17 mouse cellular contexts compared by ENCODE assay signal in the genomic region with DNA sequence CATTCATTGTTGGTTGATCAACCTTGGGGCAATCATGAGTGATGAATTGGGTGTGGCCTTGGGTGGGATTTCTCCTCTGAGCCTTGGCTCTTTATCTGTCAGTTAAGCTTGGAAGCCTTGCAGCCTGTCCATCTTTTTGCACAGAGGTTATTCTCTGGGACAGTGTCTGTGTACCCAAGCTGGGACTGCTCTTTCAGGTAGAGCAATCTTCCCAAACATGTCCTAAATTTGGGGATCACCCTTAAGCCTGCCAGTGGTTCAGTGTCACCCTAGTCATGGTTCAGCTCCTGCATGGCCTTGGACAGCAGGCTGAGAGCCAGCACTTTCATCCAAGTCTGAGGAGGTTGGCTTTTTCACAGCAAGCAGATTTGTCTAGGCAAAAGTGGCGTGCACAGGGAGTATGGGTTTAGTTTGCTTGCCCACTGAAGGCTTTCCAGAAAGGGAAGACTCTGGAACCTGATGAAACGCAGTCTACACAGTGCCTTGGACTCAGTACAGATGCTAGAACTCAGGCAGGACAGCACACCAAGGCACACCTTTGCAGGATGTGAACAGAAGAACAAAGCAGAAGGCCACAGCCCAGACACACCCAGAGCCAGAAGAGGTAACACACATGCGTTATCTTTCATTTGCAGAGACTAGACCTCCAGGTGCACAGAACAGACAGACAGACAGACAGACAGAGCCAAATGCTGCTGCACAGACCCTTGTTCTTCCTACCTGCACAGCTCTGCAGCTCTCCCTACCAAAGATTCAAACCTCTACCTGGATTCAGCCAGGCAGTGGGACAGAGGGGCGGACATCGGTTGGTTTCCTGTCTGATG.
DNase-seq lines count a peak whose midpoint lies in the region; TF ChIP-seq lines count a peak whose summit lies in the region.
"Had no signal": no experiment of that assay in that cellular context is flagged by ENCODE, and none has a peak within 500 bp of the region (broad histone marks: within the 10 kb centered on the region; RNA-seq: fewer than 3 reads in every experiment).

No protein-coding gene starts in this region.

- intact Hi-C loops in left cerebral cortex, postnatal 14 days (cut with DNase I): no loop called here
- intact Hi-C loops in left cerebral cortex, postnatal 25 days (cut with DNase I): no loop called here

- peak overlapping the region; percentile 12; the same call in 1 of the 2 replicates for H3K9ac ChIP-seq in liver, adult 2 months (ENCODE audit: low read depth, low read length)
- H3K9ac ChIP-seq: hindbrain, embryonic 14.5 days; liver, embryonic 15.5 days had no signal

- peaks cover 75% of the 10 kb centered on the region for H3K36me3 ChIP-seq in liver, adult 2 months (ENCODE audit: control insufficient read depth, insufficient read depth, low read length)
- peaks cover 9% of the 10 kb centered on the region for H3K36me3 ChIP-seq in small intestine, adult 2 months (ENCODE audit: control insufficient read depth, insufficient read depth, low read length)

- H3K4me1 ChIP-seq in liver, adult 2 months (ENCODE audit: control insufficient read depth, insufficient read depth, low read length): peaks cover 53% of the 10 kb centered on the region
- peaks cover 34% of the 10 kb centered on the region for H3K4me1 ChIP-seq in small intestine, adult 2 months (ENCODE audit: control insufficient read depth, insufficient read depth, insufficient read length, low read length)

- DNase-seq in heart, adult 11 months: peak; percentile 86
- DNase-seq in heart, adult 8-10 months (ENCODE audit: low spot score): no peak
- DNase-seq in liver, adult 2 months (ENCODE audit: extremely low read depth, low read depth, low spot score): peak; percentile 95
- no peak for DNase-seq in liver
- DNase-seq in adrenal gland, postnatal 25 days: peak; percentile 59
- DNase-seq in left cerebral cortex, postnatal 14 days (ENCODE audit: low spot score in 2 of 2): no peak
- DNase-seq in left cerebral cortex, postnatal 25 days (ENCODE audit: low spot score in 2 of 2): no peak
- DNase-seq: B cell, adult 2 months; cerebellum, adult 2 months; gastrocnemius, postnatal 10 days had no signal

- peak overlapping the region; percentile 73 for H3K27ac ChIP-seq in liver, adult 2 months (replicated peaks; ENCODE audit: insufficient read depth, low read depth, low read length)
- peak overlapping the region; percentile 43 for H3K27ac ChIP-seq in small intestine, adult 2 months (ENCODE audit: insufficient read depth, low read depth, low read length)
- H3K27ac ChIP-seq: hindbrain, embryonic 14.5 days; kidney, postnatal 0 days; liver, embryonic 15.5 days; midbrain, embryonic 10.5 days had no signal

- no peaks in the 10 kb centered on the region for H3K79me2 ChIP-seq in liver, adult 2 months (ENCODE audit: control insufficient read depth, insufficient read depth, low read length)

- no peak for TF ChIP-seq POLR2A in liver, adult 2 months (IDR thresholded peaks at IDR 0.05; ENCODE audit: extremely low read depth, insufficient read depth, low read length)
- no peak for TF ChIP-seq POLR2A in small intestine, adult 2 months (IDR thresholded peaks at IDR 0.05; ENCODE audit: low read depth, low read length)

- no peaks in the 10 kb centered on the region for H3K27me3 ChIP-seq in liver, adult 2 months (ENCODE audit: control insufficient read depth, insufficient read depth, low read length)
- H3K27me3 ChIP-seq in small intestine, adult 2 months (ENCODE audit: control insufficient read depth, insufficient read depth, low read length): no peaks in the 10 kb centered on the region
- H3K27me3 ChIP-seq: liver, embryonic 15.5 days; Patski had no signal

- TF ChIP-seq CTCF in liver, adult 2 months (IDR thresholded peaks at IDR 0.05; ENCODE audit: low read depth, low read length): no peak
- TF ChIP-seq CTCF in small intestine, adult 2 months (IDR thresholded peaks at IDR 0.05; ENCODE audit: extremely low read depth, insufficient read length, insufficient replicate concordance, low read depth, low read length): no peak

- WGBS in liver, adult 2 months: 34% methylated on average over 5 of the region's 5 CpGs
- WGBS in small intestine, adult 2 months: 58% methylated on average over 5 of the region's 5 CpGs

- H3K4me3 ChIP-seq in liver, adult 2 months (ENCODE audit: insufficient read depth, low read depth, low read length): no peak overlapping the region
- no peak overlapping the region for H3K4me3 ChIP-seq in small intestine, adult 2 months (ENCODE audit: low read depth, low read length)
- H3K4me3 ChIP-seq: liver, embryonic 15.5 days; midbrain, embryonic 10.5 days; myocyte had no signal

Comparison
In these comparisons a context has a peak if more than half of its experiments do, and no peak if none do; other contexts are left out.
1. DNase-seq: peak in heart, adult 11 months (single experiment), liver, adult 2 months (single experiment) and adrenal gland, postnatal 25 days (single experiment); none in heart, adult 8-10 months (single experiment), liver (single experiment), left cerebral cortex, postnatal 14 days (0 of 2) and left cerebral cortex, postnatal 25 days (0 of 2).